Mouse (Mus musculus) MEL (cell line): ENCODE results near the gene Psmc3. TPM values are rescaled to one million over a fixed set of nuclear protein-coding genes. Genes with fewer than 3 reads are reported as not detected.

Source experiments
- DNase-seq: peaks from one replicate; pipeline ENCODE4 v3.0.0; 2011; ENCODE audit warnings: low read depth, low spot score
- H3K27ac ChIP-seq: 2 replicates; pipeline ENCODE4 v1.5.1; 2012; ENCODE audit warnings: low read depth, mild to moderate bottlenecking, control low read depth, low read length, moderate library complexity; ENCODE audit not compliant: control insufficient read depth
- H3K27me3 ChIP-seq, 2 experiments: fragments of 150-350 bp in 1 of 2; sonication (generic) in 1 of 2; 2 replicates each; pipeline ENCODE4 v1.6.1; 2012; ENCODE audit warnings: low read length in 2 of 2, mild to moderate bottlenecking in 2 of 2, improper control_type of control experiment in 1 of 2, moderate library complexity in 1 of 2; ENCODE audit not compliant: insufficient read depth in 2 of 2, control insufficient read depth in 1 of 2
- H3K36me3 ChIP-seq, 2 experiments: 2 replicates each; pipeline ENCODE4 v1.6.1; 2012 to 2014; ENCODE audit warnings: low read length in 2 of 2, improper control_type of control experiment in 1 of 2, inconsistent platforms in 1 of 2, mild to moderate bottlenecking in 1 of 2; ENCODE audit not compliant: insufficient read depth in 2 of 2, control insufficient read depth in 1 of 2
- H3K4me1 ChIP-seq, 2 experiments: fragments of 150-350 bp in 1 of 2; sonication (generic) in 1 of 2; 2 replicates each; pipeline ENCODE4 v1.6.1; 2012; ENCODE audit warnings: low read length in 2 of 2, improper control_type of control experiment in 1 of 2, mild to moderate bottlenecking in 1 of 2; ENCODE audit not compliant: insufficient read depth in 2 of 2, control insufficient read depth in 1 of 2
- H3K4me3 ChIP-seq, 2 experiments: fragments of 150-350 bp in 1 of 2; sonication (generic) in 1 of 2; 2 replicates each; pipeline ENCODE4 v1.5.1; 2012; ENCODE audit warnings: low read depth in 2 of 2, low read length in 2 of 2, mild to moderate bottlenecking in 2 of 2, moderate library complexity in 2 of 2, control low read depth in 1 of 2, improper control_type of control experiment in 1 of 2; ENCODE audit not compliant: control insufficient read depth in 1 of 2, insufficient read depth in 1 of 2
- H3K79me2 ChIP-seq: 2 replicates; pipeline ENCODE4 v1.6.1; 2012; ENCODE audit warnings: mild to moderate bottlenecking, low read length, moderate library complexity; ENCODE audit not compliant: control insufficient read depth, poor library complexity, insufficient read depth
- H3K9ac ChIP-seq: 2 replicates; pipeline ENCODE4 v1.6.1; 2012; ENCODE audit warnings: low read depth, mild to moderate bottlenecking, control low read depth, low read length, moderate library complexity; ENCODE audit not compliant: control insufficient read depth, poor library complexity, severe bottlenecking
- H3K9me3 ChIP-seq: fragments of 150-350 bp; sonication (generic); replicated peaks from 2 replicates; pipeline ENCODE4 v1.6.1; 2012; ENCODE audit warnings: mild to moderate bottlenecking, low read length, improper control_type of control experiment, moderate library complexity; ENCODE audit not compliant: insufficient read depth
- CHD2 ChIP-seq: IDR thresholded peaks from 2 replicates; pipeline ENCODE4 v1.6.1; 2011; ENCODE audit warnings: low read length, improper control_type of control experiment
- MAFK ChIP-seq: IDR thresholded peaks from 2 replicates; pipeline ENCODE4 v1.6.1; 2011; ENCODE audit warnings: low read depth, mild to moderate bottlenecking, low read length, improper control_type of control experiment, borderline replicate concordance
- MXI1 ChIP-seq: IDR thresholded peaks from 2 replicates; pipeline ENCODE4 v1.6.1; 2011; ENCODE audit warnings: mild to moderate bottlenecking, low read depth, low read length, improper control_type of control experiment
- MYC ChIP-seq: IDR thresholded peaks from 2 replicates; pipeline ENCODE4 v1.6.1; 2011; ENCODE audit warnings: low read depth, mild to moderate bottlenecking, low read length, improper control_type of control experiment, moderate library complexity
- NRF1 ChIP-seq: IDR thresholded peaks from 2 replicates; pipeline ENCODE4 v1.6.1; 2014; ENCODE audit warnings: low read depth, mild to moderate bottlenecking, inconsistent platforms, low read length, improper control_type of control experiment, moderate library complexity; ENCODE audit not compliant: poor library complexity, insufficient read depth, severe bottlenecking
- POLR2AphosphoS5 ChIP-seq: IDR thresholded peaks from 2 replicates; pipeline ENCODE4 v1.6.1; 2012; ENCODE audit warnings: low read depth, borderline replicate concordance, mild to moderate bottlenecking, inconsistent platforms, low read length, moderate library complexity, mixed read lengths
- TCF12 ChIP-seq: IDR thresholded peaks from 2 replicates; pipeline ENCODE4 v1.6.1; 2014; ENCODE audit warnings: low read depth, mild to moderate bottlenecking, inconsistent platforms, low read length, improper control_type of control experiment, moderate library complexity
- UBTF ChIP-seq: IDR thresholded peaks from 2 replicates; pipeline ENCODE4 v1.6.1; 2012; ENCODE audit warnings: low read depth, mild to moderate bottlenecking, inconsistent platforms, low read length, improper control_type of control experiment, moderate library complexity, borderline replicate concordance; ENCODE audit not compliant: insufficient read depth
- polyA plus RNA-seq, 2 experiments: library from polyadenylated mRNA; stranded (reverse) in 1 of 2; unstranded in 1 of 2; fragments of >175 nt in 1 of 2; fragments of >200 nt in 1 of 2; gene quantifications; 2 replicates each; pipeline versions ENCODE4 v1.2.1 to v1.2.4; 2012; ENCODE audit warnings: low replicate concordance in 2 of 2, low read depth in 1 of 2; ENCODE audit not compliant: insufficient read length in 2 of 2, insufficient read depth in 1 of 2, missing spikeins in 1 of 2
- total RNA-seq: library from RNA; depleted of rRNA; stranded (reverse); fragments of 300-350 nt; gene quantifications from 2 replicates; pipeline ENCODE4 v1.2.3, GENCODE M21; 2012

Gene Psmc3
- total and polyA plus RNA-seq, 3 experiments = 259 to 1,459 (median 428) TPM

DNA sequence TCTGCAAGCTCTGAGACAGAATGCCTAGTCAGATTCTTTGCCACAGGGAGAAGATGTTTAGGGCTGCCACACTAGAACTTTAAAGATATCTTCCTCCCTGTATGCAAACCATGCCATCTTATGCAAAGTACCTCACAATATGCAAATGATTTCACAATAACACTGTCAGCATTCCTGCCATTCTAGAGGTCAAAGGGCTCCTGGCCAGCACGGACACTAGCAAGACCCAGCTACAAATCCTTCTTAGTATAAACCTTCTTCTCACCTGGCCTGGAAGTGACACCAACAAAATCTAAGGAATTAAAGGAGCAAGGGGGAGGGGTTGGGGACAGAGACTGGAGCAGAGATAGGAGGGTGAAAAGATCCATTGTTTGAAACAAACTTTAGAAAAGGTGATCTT, 18.3 kb downstream of the Psmc3 start (continued):
- no peak for TF ChIP-seq UBTF
- no peak for TF ChIP-seq MYC

DNA sequence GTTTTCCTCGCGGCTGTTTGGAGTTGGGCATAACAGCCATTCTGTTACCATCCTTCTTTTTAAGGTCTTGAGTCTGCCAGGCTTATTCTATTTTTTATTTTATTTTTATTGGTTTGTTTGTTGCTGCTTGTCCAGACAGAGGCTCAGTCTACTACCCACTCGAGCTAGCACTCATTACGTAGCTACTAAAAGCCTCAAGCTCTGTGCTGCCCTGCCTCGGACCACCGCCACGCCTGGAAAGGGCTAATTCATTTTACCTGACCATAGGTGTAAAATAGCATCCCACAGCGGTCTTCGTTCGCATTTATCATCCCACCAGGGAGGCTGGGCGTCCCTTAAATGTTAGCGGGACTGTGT, 24.1 kb downstream of the Psmc3 start:
- Histone ChIP-seq H3K9ac (no peak overlapping the region), H3K36me3 (peaks cover 0 to 5% of the 10 kb centered on the region in 2 experiments; a peak in 2 of 4 replicates), H3K9me3 (no peaks in the 10 kb centered on the region), H3K27ac (no peak overlapping the region), H3K4me3 (no peak overlapping the region), H3K27me3 (no peaks in the 10 kb centered on the region), H3K4me1 (peaks cover 3 to 6% of the 10 kb centered on the region in 2 experiments), H3K79me2 (no peaks in the 10 kb centered on the region)
- TF ChIP-seq MXI1 = no peak
- TF ChIP-seq CHD2 = no peak
- no peak for DNase-seq

DNA sequence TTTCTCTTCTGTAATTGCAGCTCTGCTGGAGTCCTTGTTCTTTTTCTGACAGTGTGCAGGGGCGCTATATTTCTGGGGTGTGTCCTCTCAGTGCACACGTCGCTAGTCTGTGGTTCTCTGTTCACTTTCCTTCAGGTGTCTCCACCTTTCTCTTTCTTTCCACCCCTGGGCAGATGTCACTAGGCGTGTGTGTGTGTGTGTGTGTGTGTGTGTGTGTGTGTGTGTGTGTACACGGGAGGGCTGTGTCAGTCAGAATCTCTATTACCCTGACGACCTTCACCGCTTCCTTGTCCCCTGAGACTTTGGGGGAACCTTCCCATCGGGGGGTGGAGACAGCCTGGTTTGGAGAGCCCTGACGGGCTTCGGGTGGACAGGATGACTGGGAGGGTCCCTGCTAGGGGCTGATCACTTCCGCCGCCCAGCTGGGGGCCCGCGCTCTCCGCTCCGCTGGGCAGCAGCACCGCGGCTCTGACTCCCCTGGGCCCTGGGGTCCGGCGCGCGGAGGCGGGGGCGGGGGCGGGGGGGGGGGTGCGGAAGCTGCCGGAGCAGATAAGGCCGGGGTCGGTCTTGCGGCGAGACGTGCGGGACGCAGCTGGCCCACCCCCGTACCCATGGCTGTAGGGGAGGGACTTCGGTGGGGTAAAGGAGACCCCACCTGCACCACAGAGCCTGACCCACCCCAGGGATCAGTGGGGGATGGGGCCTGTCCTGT, 24.7 kb downstream of the Psmc3 start:
- TF ChIP-seq MXI1 (no peak), POLR2AphosphoS5 (peak; percentile 71; the same call in 1 of the 2 replicates)
- Histone ChIP-seq H3K9me3 (no peaks in the 10 kb centered on the region), H3K9ac (peak overlapping the region; percentile 62), H3K27me3 (no peaks in the 10 kb centered on the region), H3K79me2 (no peaks in the 10 kb centered on the region), H3K4me3 (peak overlapping the region; percentile 52 to 62), H3K36me3 (peaks cover 0 to 6% of the 10 kb centered on the region in 2 experiments; a peak in 2 of 4 replicates), H3K4me1 (peaks cover 5 to 11% of the 10 kb centered on the region in 2 experiments), H3K27ac (no peak overlapping the region)
- no peak for DNase-seq

DNA sequence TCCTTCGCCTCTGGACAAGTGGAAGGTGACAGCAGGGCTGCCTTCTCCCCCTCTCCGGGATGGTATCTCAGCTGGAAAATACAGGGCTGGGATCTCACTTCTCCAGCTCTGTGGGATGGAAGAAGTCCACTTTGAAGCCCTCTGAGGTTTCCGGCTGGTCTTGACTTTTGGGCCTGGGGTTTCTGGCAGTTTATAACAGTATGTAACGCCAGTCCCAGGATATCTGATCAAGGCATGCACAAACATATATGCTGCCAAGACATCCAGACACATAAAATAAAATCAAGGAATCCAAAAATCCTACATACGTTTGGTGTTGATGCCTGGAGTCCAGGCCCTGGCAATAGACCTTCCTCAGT, 25.2 kb downstream of the Psmc3 start:
- Histone ChIP-seq H3K9me3 (no peaks in the 10 kb centered on the region), H3K4me1 (peaks cover 5 to 13% of the 10 kb centered on the region in 2 experiments), H3K4me3 (peak overlapping the region; percentile 52 to 62), H3K79me2 (no peaks in the 10 kb centered on the region), H3K9ac (peak overlapping the region; percentile 62), H3K36me3 (peaks cover 0 to 10% of the 10 kb centered on the region in 2 experiments; a peak in 2 of 4 replicates), H3K27ac (no peak overlapping the region), H3K27me3 (no peaks in the 10 kb centered on the region)
- no peak for TF ChIP-seq MAFK
- TF ChIP-seq NRF1 = no peak
- no peak for TF ChIP-seq TCF12
- DNase-seq = no peak
